Comparison of ENCODE assay signal across 1 mouse cellular context in the genomic region with DNA sequence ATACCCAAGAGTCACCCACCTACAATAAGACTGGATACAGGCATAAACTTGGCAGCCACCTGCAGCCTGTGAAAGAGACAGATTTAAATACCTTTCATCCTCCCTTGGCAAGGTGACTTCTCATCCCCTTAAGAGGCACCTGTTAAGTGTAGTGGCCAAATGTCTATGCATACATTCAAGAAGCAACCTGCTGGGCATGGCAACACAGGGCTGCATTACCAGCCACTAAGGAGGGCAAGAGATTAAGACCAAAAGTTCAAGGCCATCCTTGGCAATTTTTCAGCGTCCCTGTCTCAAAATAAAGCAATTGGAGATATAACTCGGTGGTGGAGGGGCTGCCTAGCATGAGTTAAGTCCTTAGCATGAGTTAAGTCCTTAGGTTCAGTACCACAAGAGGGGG.
TF ChIP-seq lines count a peak whose summit lies in the region.

No protein-coding gene starts in this region.

TF ChIP-seq in CH12.LX, 34 proteins besides CTCF, POLR2A, EP300 and RAD21:
- TF ChIP-seq ZC3H11A (IDR thresholded peaks at IDR 0.05; ENCODE audit: low read depth, low read length) (no peak), USF2 (conservative IDR thresholded peaks at IDR 0.05; ENCODE audit: low read depth, low read length) (no peak), BHLHE40 (IDR thresholded peaks at IDR 0.05; ENCODE audit: low read depth, low read length) (no peak), ETS1 (conservative IDR thresholded peaks at IDR 0.05; ENCODE audit: low read depth, low read length) (no peak), CHD2 (IDR thresholded peaks at IDR 0.05; ENCODE audit: low read length) (no peak), NRF1 (IDR thresholded peaks at IDR 0.05; ENCODE audit: low read depth, low read length) (no peak), POLR2AphosphoS2 (IDR thresholded peaks at IDR 0.05; ENCODE audit: low read depth, low read length) (no peak), UBTF (IDR thresholded peaks at IDR 0.05; ENCODE audit: low read depth, low read length) (no peak), MAX (IDR thresholded peaks at IDR 0.05; ENCODE audit: low read length) (no peak), USF1 (IDR thresholded peaks at IDR 0.05; ENCODE audit: low read depth, low read length) (no peak), TCF12 (IDR thresholded peaks at IDR 0.05; ENCODE audit: low read depth, low read length) (no peak)
TF ChIP-seq in CH12.LX: peak in this region for 0.
